Mouse (Mus musculus) heart, embryonic 12.5 days (tissue): ENCODE data around the gene Cpne1. TPM values are rescaled to one million over a fixed set of nuclear protein-coding genes. Genes with fewer than 3 reads are reported as not detected.

Source experiments
- ATAC-seq: fragments of 200-750 bp; cut with Nextera tagmentation; 2 replicates; pipeline ENCODE4 v1.8.0; 2017; ENCODE audit warnings: moderate TSS enrichment, moderate library complexity; ENCODE audit not compliant: insufficient number of reproducible peaks, low FRiP score
- H3K27ac ChIP-seq: fragments of 300-500 bp; sonication (generic); 2 replicates; pipeline ENCODE4 v1.5.1; 2016; ENCODE audit warnings: mild to moderate bottlenecking, moderate library complexity; ENCODE audit not compliant: poor library complexity, severe bottlenecking
- H3K27me3 ChIP-seq: fragments of 300-500 bp; sonication (generic); replicated peaks from 2 replicates; pipeline ENCODE4 v1.6.1; 2016; ENCODE audit warnings: mild to moderate bottlenecking, moderate library complexity
- H3K36me3 ChIP-seq: fragments of 300-500 bp; sonication (generic); 2 replicates; pipeline ENCODE4 v1.6.1; 2016; ENCODE audit warnings: mild to moderate bottlenecking, moderate library complexity
- H3K4me1 ChIP-seq: fragments of 300-500 bp; sonication (generic); replicated peaks from 2 replicates; pipeline ENCODE4 v1.6.1; 2016; ENCODE audit warnings: mild to moderate bottlenecking
- H3K4me2 ChIP-seq: fragments of 300-500 bp; sonication (generic); 2 replicates; pipeline ENCODE4 v1.6.1; 2016; ENCODE audit warnings: mild to moderate bottlenecking, moderate library complexity
- H3K4me3 ChIP-seq: fragments of 300-500 bp; sonication (generic); 2 replicates; pipeline ENCODE4 v1.5.1; 2016; ENCODE audit warnings: mild to moderate bottlenecking
- H3K9ac ChIP-seq: fragments of 300-500 bp; sonication (generic); 2 replicates; pipeline ENCODE4 v1.6.1; 2016; ENCODE audit warnings: mild to moderate bottlenecking, moderate library complexity
- H3K9me3 ChIP-seq: fragments of 300-500 bp; sonication (generic); replicated peaks from 2 replicates; pipeline ENCODE4 v1.6.1; 2016; ENCODE audit warnings: mild to moderate bottlenecking, moderate library complexity
- WGBS: fragments of 180-500 bp; shearing (Covaris S2); methylation state at CpG from one replicate; pipeline ENCODE4 v1.1.7; 2016; 5-methylcytosine and 5-hydroxymethylcytosine counted together
- polyA plus RNA-seq: library from polyadenylated mRNA; unstranded; fragments of >200 nt; fragmentation: Nextera tagmentation; extraction: Ambion mirVana; gene quantifications from 2 replicates; pipeline ENCODE4 v1.2.1, GENCODE M21; 2016

Gene Cpne1
- 30.0 and 31.0 TPM in 2 replicates for polyA plus RNA-seq

DNA sequence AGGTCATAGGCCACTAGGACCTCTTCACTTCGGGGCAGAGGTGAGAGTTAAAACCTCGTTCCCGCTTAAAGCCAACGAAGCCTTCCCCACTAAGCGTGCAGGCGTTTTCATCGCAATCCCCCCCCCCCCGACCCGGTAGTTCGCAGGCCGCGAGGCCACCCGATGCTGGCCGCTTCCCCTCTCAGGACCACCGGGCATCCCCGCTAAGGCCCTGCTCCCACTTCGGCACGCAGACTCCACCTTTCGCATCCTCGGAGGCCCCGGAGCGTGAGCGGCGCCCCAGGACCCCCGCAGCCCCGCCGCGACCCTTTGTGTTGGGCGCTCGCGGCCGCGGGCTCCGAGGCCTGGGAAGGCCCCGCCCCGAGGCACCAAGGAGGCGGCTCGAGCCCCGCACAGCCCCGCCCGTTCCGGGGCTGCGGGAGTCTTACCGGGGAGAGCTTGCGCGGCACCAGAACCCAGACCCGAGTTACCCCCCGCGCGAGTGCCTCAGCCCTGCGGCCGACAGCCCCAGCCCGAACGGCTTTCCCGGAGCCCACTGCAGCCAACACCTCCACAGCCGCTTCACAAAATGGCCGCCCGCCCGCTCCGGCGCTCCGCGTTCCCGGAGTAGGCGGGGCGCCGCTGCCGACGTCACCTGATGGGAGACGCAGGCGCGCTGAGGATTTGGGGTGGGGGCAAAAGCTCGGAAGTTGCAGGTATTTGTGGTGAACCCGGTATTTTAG is at the start of gene Cpne1, which contains the start of gene Rbm12:
Gene Cpne1, minus strand, starts transcription at position 608 of the 722 bp plus-strand sequence.
Gene Rbm12, minus strand, starts transcription at position 621 of the 722 bp plus-strand sequence.
- H3K27me3 ChIP-seq = no peaks in the 10 kb centered on the region
- H3K4me3 ChIP-seq = peak within 1 kb of the TSS; percentile 92
- under 1% methylated on average over 74 of the region's 74 CpGs for WGBS
- peak; percentile 94 for ATAC-seq
- H3K9ac ChIP-seq = peak within 1 kb of the TSS; percentile 98
- no peaks in the 10 kb centered on the region for H3K9me3 ChIP-seq
- peaks cover 6% of the 10 kb centered on the region for H3K4me1 ChIP-seq
- peak within 1 kb of the TSS; percentile 93 for H3K27ac ChIP-seq
- H3K36me3 ChIP-seq = no peaks in the 10 kb centered on the region
- peak within 1 kb of the TSS; percentile 82 for H3K4me2 ChIP-seq

GRCm38 (mm10) chr2:156151538-156151937 is 39.8 kb upstream of the Cpne1 start:
- no peak overlapping the region for H3K4me2 ChIP-seq
- no peaks in the 10 kb centered on the region for H3K27me3 ChIP-seq
- peaks cover 61% of the 10 kb centered on the region for H3K36me3 ChIP-seq

GRCm38 (mm10) chr2:156147316-156147915 is 35.7 kb upstream of the Cpne1 start:
- Histone ChIP-seq H3K4me2 (no peak overlapping the region), H3K27ac (no peak overlapping the region), H3K9me3 (no peaks in the 10 kb centered on the region), H3K27me3 (no peaks in the 10 kb centered on the region), H3K4me1 (0 out of 2 replicates have a peak, but pooled peaks cover 8% of the 10 kb centered on the region), H3K9ac (no peak overlapping the region), H3K4me3 (no peak overlapping the region), H3K36me3 (peaks cover 35% of the 10 kb centered on the region)
- 92% methylated on average over 3 of the region's 3 CpGs for WGBS
- ATAC-seq = no peak

More at GRCm38 (mm10) chr2:156151538-156151937, 39.8 kb upstream of the Cpne1 start:
- Histone ChIP-seq H3K4me3 (no peak overlapping the region), H3K9ac (no peak overlapping the region), H3K4me1 (no peaks in the 10 kb centered on the region), H3K27ac (no peak overlapping the region), H3K9me3 (no peaks in the 10 kb centered on the region)
- no peak for ATAC-seq

DNA sequence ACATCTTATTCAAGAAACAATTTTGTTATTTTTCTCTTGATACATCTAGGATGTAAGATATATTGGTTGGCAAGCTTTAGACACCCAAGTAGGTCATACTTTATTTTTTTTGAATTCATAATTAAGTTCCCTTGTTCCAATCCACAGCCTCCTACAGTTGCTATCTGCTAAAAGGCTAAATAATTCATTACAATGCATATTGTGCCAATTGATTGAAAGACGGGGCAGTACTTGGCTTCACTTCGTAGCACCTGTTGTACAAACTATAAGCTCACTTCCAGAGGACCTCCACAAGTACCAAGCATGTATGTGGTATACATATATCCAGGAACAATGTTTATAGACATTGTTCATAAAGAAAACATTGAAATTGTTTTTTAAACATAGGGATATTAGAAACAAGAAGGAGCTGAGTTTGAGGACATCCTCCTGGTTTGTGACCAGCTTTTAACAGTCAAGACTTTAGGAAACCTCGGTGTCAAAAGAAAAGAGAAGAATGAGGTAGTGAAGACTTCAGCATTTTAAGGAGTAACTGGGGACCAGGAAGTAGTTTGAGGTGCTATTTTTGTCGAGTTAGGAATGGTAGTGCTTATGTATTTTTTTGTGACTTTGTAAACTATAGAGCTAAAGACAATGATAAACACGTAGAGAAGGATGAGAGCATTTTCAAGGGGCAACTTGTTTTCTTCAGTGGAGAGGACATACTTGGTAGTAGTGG is 34.7 kb upstream of the Cpne1 start:
- WGBS = 77% methylated on average over 5 of the region's 5 CpGs
- H3K36me3 ChIP-seq = peaks cover 42% of the 10 kb centered on the region
- 0 out of 2 replicates have a peak, but pooled peaks cover 8% of the 10 kb centered on the region for H3K4me1 ChIP-seq
- no peaks in the 10 kb centered on the region for H3K27me3 ChIP-seq
- H3K4me3 ChIP-seq = no peak overlapping the region
- no peak overlapping the region for H3K9ac ChIP-seq
- no peak for ATAC-seq
- no peaks in the 10 kb centered on the region for H3K9me3 ChIP-seq
- no peak overlapping the region for H3K4me2 ChIP-seq
- H3K27ac ChIP-seq = no peak overlapping the region

DNA sequence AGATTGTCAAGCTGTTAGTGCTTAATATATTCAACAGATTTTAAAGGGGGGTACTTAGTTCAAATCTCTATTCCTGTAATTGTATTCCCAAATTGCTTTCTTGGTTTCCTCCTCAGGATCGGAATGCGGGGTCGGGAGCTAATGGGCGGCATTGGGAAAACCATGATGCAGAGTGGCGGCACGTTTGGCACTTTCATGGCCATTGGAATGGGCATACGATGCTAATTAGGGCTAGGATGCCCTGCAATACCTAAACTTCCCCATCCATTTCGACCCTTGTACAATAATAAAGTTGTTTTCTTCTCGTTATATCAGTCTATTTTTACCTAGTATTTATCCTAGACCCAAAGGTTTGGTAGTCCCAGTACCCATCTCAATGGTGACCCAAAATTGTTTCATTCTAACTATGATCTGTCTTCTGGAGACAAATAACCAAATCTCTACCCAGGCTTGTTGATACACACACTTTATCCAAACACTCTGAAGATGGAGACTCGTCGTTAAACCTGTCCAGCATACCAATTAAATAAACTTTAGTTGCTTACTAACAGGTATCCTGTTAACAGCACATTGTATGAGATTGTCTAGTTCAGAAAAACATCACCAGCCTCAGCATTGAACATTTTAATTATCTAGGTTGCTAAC is 33.8 kb upstream of the Cpne1 start:
- Histone ChIP-seq H3K36me3 (peaks cover 41% of the 10 kb centered on the region), H3K4me2 (peak overlapping the region; percentile 20; the same call in 1 of the 2 replicates)
- no peak for ATAC-seq

GRCm38 (mm10) chr2:156143953-156144724 is 32.4 kb upstream of the Cpne1 start, which contains the start of the genes Romo1 and Nfs1:
Gene Romo1, plus strand, starts transcription at chr2:156144039.
Gene Nfs1, minus strand, starts transcription at chr2:156144186.
- Histone ChIP-seq H3K4me1 (0 out of 2 replicates have a peak, but pooled peaks cover 8% of the 10 kb centered on the region), H3K27ac (peak within 1 kb of the TSS; percentile 96), H3K4me2 (peak within 1 kb of the TSS; percentile 73), H3K27me3 (no peaks in the 10 kb centered on the region), H3K36me3 (peaks cover 45% of the 10 kb centered on the region), H3K9me3 (no peaks in the 10 kb centered on the region), H3K9ac (peak within 1 kb of the TSS; percentile 82), H3K4me3 (peak within 1 kb of the TSS; percentile 75)
- WGBS = under 1% methylated on average over 70 of the region's 70 CpGs
- peak; percentile 91 for ATAC-seq

More for the DNA sequence above, 33.8 kb upstream of the Cpne1 start:
- H3K27me3 ChIP-seq = no peaks in the 10 kb centered on the region
- H3K4me1 ChIP-seq = 0 out of 2 replicates have a peak, but pooled peaks cover 8% of the 10 kb centered on the region
- H3K4me3 ChIP-seq = no peak overlapping the region
- H3K9me3 ChIP-seq = no peaks in the 10 kb centered on the region
- no peak overlapping the region for H3K9ac ChIP-seq
- H3K27ac ChIP-seq = no peak overlapping the region
- WGBS = 62% methylated on average over 11 of the region's 11 CpGs

DNA sequence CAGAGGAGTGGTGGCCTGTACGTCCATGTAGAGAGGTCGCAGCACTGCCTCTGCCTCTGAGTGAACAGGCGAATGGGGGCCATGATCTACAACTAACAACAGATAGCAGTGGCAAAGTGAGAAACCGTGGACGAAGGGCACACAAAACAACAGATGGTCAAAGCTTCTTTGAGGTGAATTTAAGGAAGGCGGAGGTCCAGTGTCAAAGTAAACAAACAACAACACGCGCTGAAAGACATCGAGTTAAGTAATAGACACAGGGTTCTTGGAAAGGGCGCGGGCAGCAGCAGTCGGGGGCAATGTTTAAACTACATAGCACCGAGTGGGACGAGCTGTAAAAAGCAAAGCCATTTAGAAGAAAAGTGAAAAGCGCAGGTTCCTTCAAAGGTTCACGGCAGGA is 31.6 kb upstream of the Cpne1 start:
- Histone ChIP-seq H3K9me3 (no peaks in the 10 kb centered on the region), H3K4me3 (peak overlapping the region; percentile 75), H3K4me1 (0 out of 2 replicates have a peak, but pooled peaks cover 8% of the 10 kb centered on the region), H3K9ac (peak overlapping the region; percentile 82), H3K27ac (peak overlapping the region; percentile 96), H3K36me3 (peaks cover 45% of the 10 kb centered on the region), H3K27me3 (no peaks in the 10 kb centered on the region), H3K4me2 (peak overlapping the region; percentile 73)
- WGBS = under 1% methylated on average over 16 of the region's 16 CpGs
- ATAC-seq = peak; percentile 12

DNA sequence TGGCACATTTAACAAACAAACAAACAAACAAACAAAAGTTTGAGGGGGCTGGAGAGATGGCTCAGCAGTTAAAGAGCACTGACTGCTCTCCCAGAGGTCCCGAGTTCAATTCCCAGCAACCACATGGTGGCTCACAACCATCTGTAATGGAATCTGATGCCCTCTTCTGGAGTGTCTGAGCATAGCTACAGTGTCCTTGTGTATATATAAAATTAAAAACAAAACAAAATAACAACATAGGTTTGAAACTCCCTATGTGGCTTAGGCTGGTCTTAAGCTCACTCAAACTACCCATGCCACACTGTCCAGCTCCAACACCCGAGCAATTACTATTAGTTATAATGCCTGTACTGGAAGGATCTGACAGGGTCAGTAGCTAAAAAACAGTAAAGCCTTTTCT is 31.1 kb upstream of the Cpne1 start:
- Histone ChIP-seq H3K27me3 (no peaks in the 10 kb centered on the region), H3K4me2 (peak overlapping the region; percentile 73), H3K27ac (no peak overlapping the region; the same call in 1 of the 2 replicates), H3K4me1 (0 out of 2 replicates have a peak, but pooled peaks cover 8% of the 10 kb centered on the region), H3K4me3 (peak overlapping the region; percentile 75; the same call in 1 of the 2 replicates), H3K36me3 (peaks cover 41% of the 10 kb centered on the region), H3K9ac (no peak overlapping the region), H3K9me3 (no peaks in the 10 kb centered on the region)
- no peak for ATAC-seq
- WGBS = 83% methylated on average over 2 of the region's 2 CpGs

GRCm38 (mm10) chr2:156135695-156136094 is 23.9 kb upstream of the Cpne1 start:
- H3K27me3 ChIP-seq = no peaks in the 10 kb centered on the region
- no peak for ATAC-seq
- 80% methylated on average over 6 of the region's 6 CpGs for WGBS
- no peaks in the 10 kb centered on the region for H3K9me3 ChIP-seq
- H3K27ac ChIP-seq = no peak overlapping the region
- no peak overlapping the region for H3K4me2 ChIP-seq
- no peak overlapping the region for H3K4me3 ChIP-seq
- H3K9ac ChIP-seq = no peak overlapping the region
- no peaks in the 10 kb centered on the region for H3K4me1 ChIP-seq
- H3K36me3 ChIP-seq = peaks cover 48% of the 10 kb centered on the region

GRCm38 (mm10) chr2:156134161-156134560 is 22.4 kb upstream of the Cpne1 start:
- Histone ChIP-seq H3K9ac (no peak overlapping the region), H3K27ac (no peak overlapping the region), H3K4me1 (no peaks in the 10 kb centered on the region), H3K9me3 (no peaks in the 10 kb centered on the region), H3K4me2 (no peak overlapping the region), H3K4me3 (no peak overlapping the region), H3K27me3 (no peaks in the 10 kb centered on the region), H3K36me3 (peaks cover 38% of the 10 kb centered on the region)
- no peak for ATAC-seq
- 88% methylated on average over 5 of the region's 5 CpGs for WGBS
